Comparison of ENCODE assay signal across 8 mouse cellular contexts in the genomic region with DNA sequence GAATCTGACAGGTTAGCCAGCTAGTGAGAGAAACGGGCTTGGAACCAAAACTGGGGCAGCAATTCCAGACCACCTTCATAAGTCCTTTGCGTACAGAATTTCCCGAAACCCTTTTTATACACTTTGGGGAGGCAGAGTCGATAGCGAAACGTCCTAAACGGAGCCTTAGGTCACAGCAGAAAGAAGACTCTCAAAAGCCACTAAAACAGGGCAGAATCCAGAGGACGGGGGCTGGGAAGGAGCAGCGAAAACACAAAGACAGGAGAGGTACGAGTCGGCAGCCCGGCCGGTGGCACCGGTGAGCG. TPM values are rescaled to one million over a fixed set of nuclear protein-coding genes. Genes with fewer than 3 reads are reported as not detected.
A peak's percentile ranks its signal among the peaks of the same experiment; 100 is the strongest.
DNase-seq lines count a peak whose midpoint lies in the region; ATAC-seq and TF ChIP-seq lines count a peak whose summit lies in the region.

No protein-coding gene starts in this region.

- intact Hi-C loops in heart, adult 2 months (cut with DNase I): loop anchor here (2.0 kb wide), 2 partner anchors 32 to 56 kb away; a partner anchor contains a TSS
- intact Hi-C loops in gastrocnemius, postnatal 14 days (cut with DNase I; ENCODE audit: low total_unique reads): no loop called here

- H3K27ac ChIP-seq in heart, adult 2 months: peak overlapping the region; percentile 96
- H3K27ac ChIP-seq in thymus, adult 2 months (ENCODE audit: control insufficient read depth, insufficient read depth, low read length): peak overlapping the region; percentile 82
- H3K27ac ChIP-seq in liver, embryonic 12.5 days: peak overlapping the region; percentile 99

- peak overlapping the region; percentile 68 for H3K4me3 ChIP-seq in heart, adult 2 months
- peak overlapping the region; percentile 78 for H3K4me3 ChIP-seq in thymus, adult 2 months (ENCODE audit: control insufficient read depth, insufficient read depth, low read length)
- H3K4me3 ChIP-seq in liver, embryonic 12.5 days: peak overlapping the region; percentile 94

- ATAC-seq in liver, embryonic 12.5 days: no peak

- under 1% methylated on average over 15 of the region's 15 CpGs for WGBS in heart, adult 2 months
- under 1% methylated on average over 15 of the region's 15 CpGs for WGBS in thymus, adult 2 months
- WGBS in liver, embryonic 12.5 days (ENCODE audit: insufficient replicate concordance): under 1% methylated on average over 15 of the region's 15 CpGs

- H3K27me3 ChIP-seq in heart, adult 2 months (ENCODE audit: control insufficient read depth, insufficient read depth, low read length): no peaks in the 10 kb centered on the region
- H3K27me3 ChIP-seq in thymus, adult 2 months (ENCODE audit: control insufficient read depth, insufficient read depth, low read length): no peaks in the 10 kb centered on the region
- no peaks in the 10 kb centered on the region for H3K27me3 ChIP-seq in liver, embryonic 12.5 days (replicated peaks)

- H3K4me2 ChIP-seq in liver, embryonic 12.5 days: peak overlapping the region; percentile 85

- H3K9me3 ChIP-seq in liver, embryonic 12.5 days (replicated peaks): no peaks in the 10 kb centered on the region

- TF ChIP-seq CTCF in heart, adult 2 months (IDR thresholded peaks at IDR 0.05): no peak
- TF ChIP-seq CTCF in thymus, adult 2 months (IDR thresholded peaks at IDR 0.05; ENCODE audit: borderline replicate concordance, control insufficient read depth, extremely low read depth, insufficient read depth, low read length, poor library complexity): no peak

- TF ChIP-seq POLR2A in heart, adult 2 months (IDR thresholded peaks at IDR 0.05; ENCODE audit: insufficient read depth, low read depth, low read length): no peak
- TF ChIP-seq POLR2A in thymus, adult 2 months (IDR thresholded peaks at IDR 0.05; ENCODE audit: control insufficient read depth, extremely low read depth, insufficient read depth, low read length, poor library complexity): no peak

- no peak for DNase-seq in heart, adult 2 months
- no peak for DNase-seq in heart, adult 8-10 months (ENCODE audit: low spot score)
- no peak for DNase-seq in thymus, adult 2 months
- no peak for DNase-seq in thymus, postnatal 10 days (ENCODE audit: low spot score in 2 of 2)
- DNase-seq in yolk sac, embryonic 10.5 days (ENCODE audit: low spot score): peak; percentile 14
- DNase-seq in gastrocnemius, postnatal 14 days: no peak
- DNase-seq in T-cell, adult 2 months (ENCODE audit: low spot score): no peak

- peaks cover 6% of the 10 kb centered on the region for H3K79me2 ChIP-seq in heart, adult 2 months (replicated peaks; ENCODE audit: control insufficient read depth, insufficient read depth, low read length)

- H3K9ac ChIP-seq in heart, adult 2 months (ENCODE audit: low read depth, low read length): peak overlapping the region; percentile 83
- H3K9ac ChIP-seq in liver, embryonic 12.5 days: peak overlapping the region; percentile 93

- peaks cover 13% of the 10 kb centered on the region for H3K4me1 ChIP-seq in heart, adult 2 months (ENCODE audit: control insufficient read depth, insufficient read depth, low read length)
- peaks cover 13% of the 10 kb centered on the region for H3K4me1 ChIP-seq in thymus, adult 2 months (replicated peaks; ENCODE audit: control insufficient read depth, insufficient read depth, low read length)
- H3K4me1 ChIP-seq in liver, embryonic 12.5 days: peaks cover 43% of the 10 kb centered on the region

- no peak for TF ChIP-seq EP300 in heart, adult 2 months (IDR thresholded peaks at IDR 0.05; ENCODE audit: insufficient read depth, low read depth, low read length)

- peaks cover 20% of the 10 kb centered on the region for H3K36me3 ChIP-seq in heart, adult 2 months (ENCODE audit: control insufficient read depth, insufficient read depth, low read length)
- 0 out of 2 replicates have a peak, but pooled peaks cover 8% of the 10 kb centered on the region for H3K36me3 ChIP-seq in thymus, adult 2 months (ENCODE audit: control insufficient read depth, insufficient read depth, low read length)
- peaks cover 39% of the 10 kb centered on the region for H3K36me3 ChIP-seq in liver, embryonic 12.5 days

RNA-seq across cellular contexts. Expression of a gene that starts 3.8 kb away (rescaled TPM):
- total RNA-seq in heart, adult 2 months (2021): 10 to 100 TPM; 26.8 to 27.6 TPM
- 9.3 and 15.4 TPM in 2 replicates for polyA plus RNA-seq in heart, adult 2 months (2012; rRNA removed)
- total RNA-seq in heart, adult 8-10 months (2022): 10 to 100 TPM; 26.7 to 34.8 (median 30.0) TPM
- 26.8 and 32.0 TPM in 2 replicates for polyA plus RNA-seq in thymus, adult 2 months (2012; rRNA removed)
- polyA plus RNA-seq in liver, embryonic 12.5 days (2016; fragmentation: Nextera tagmentation; extraction: Ambion mirVana): 34.4 and 35.5 TPM in 2 replicates
- 10 to 100 TPM; 20.4 to 20.6 TPM for total RNA-seq in gastrocnemius, postnatal 14 days (2021)

RNA-seq across cellular contexts. Expression of a gene that starts 3.9 kb away (rescaled TPM):
- total RNA-seq in heart, adult 2 months (2021): 1 to 10 TPM; 1.6 to 2.1 TPM
- not detected in 2 replicates for polyA plus RNA-seq in heart, adult 2 months (2012; rRNA removed)
- 1 to 10 TPM; 1.6 to 4.2 (median 2.3) TPM for total RNA-seq in heart, adult 8-10 months (2022)
- 0.31 TPM in 1 of 2 replicates, not detected in the other for polyA plus RNA-seq in thymus, adult 2 months (2012; rRNA removed)
- not detected in 2 replicates for polyA plus RNA-seq in liver, embryonic 12.5 days (2016; fragmentation: Nextera tagmentation; extraction: Ambion mirVana)
- under 1 TPM in 1 of 2 experiments, not detected in 1; 0.44 TPM for total RNA-seq in gastrocnemius, postnatal 14 days (2021)

RNA-seq across cellular contexts. Expression of a gene that starts 32.9 kb away (rescaled TPM):
- 10 to 100 TPM; 74.5 to 86.0 TPM for total RNA-seq in heart, adult 2 months (2021)
- 37.0 and 50.2 TPM in 2 replicates for polyA plus RNA-seq in heart, adult 2 months (2012; rRNA removed)
- total RNA-seq in heart, adult 8-10 months (2022): 10 to 100 TPM; 77.7 to 87.7 (median 81.1) TPM
- 71.6 and 78.4 TPM in 2 replicates for polyA plus RNA-seq in thymus, adult 2 months (2012; rRNA removed)
- polyA plus RNA-seq in liver, embryonic 12.5 days (2016; fragmentation: Nextera tagmentation; extraction: Ambion mirVana): 78.4 and 78.5 TPM in 2 replicates
- 10 to 100 TPM; 52.5 to 56.9 TPM for total RNA-seq in gastrocnemius, postnatal 14 days (2021)

RNA-seq across cellular contexts. Expression of a gene that starts 43.0 kb away (rescaled TPM):
- total RNA-seq in heart, adult 2 months (2021): 100 to 1,000 TPM; 153 to 220 TPM
- 136 and 211 TPM in 2 replicates for polyA plus RNA-seq in heart, adult 2 months (2012; rRNA removed)
- 100 to 1,000 TPM; 136 to 213 (median 183) TPM for total RNA-seq in heart, adult 8-10 months (2022)
- 211 and 230 TPM in 2 replicates for polyA plus RNA-seq in thymus, adult 2 months (2012; rRNA removed)
- 9.7 and 10.2 TPM in 2 replicates for polyA plus RNA-seq in liver, embryonic 12.5 days (2016; fragmentation: Nextera tagmentation; extraction: Ambion mirVana)
- 10 to 100 TPM; 33.1 to 36.4 TPM for total RNA-seq in gastrocnemius, postnatal 14 days (2021)
